In genomic region chr8:118389456-118389855, GRCm38 (mm10) we compare ENCODE assay signal across 26 mouse cellular contexts.
"Had no signal": no experiment of that assay in that cellular context is flagged by ENCODE, and none has a peak within 500 bp of the region (broad histone marks: within the 10 kb centered on the region; RNA-seq: fewer than 3 reads in every experiment).

No protein-coding gene starts in this region.

- H3K36me3 ChIP-seq: embryonic facial prominence, embryonic 10.5 days; embryonic facial prominence, embryonic 12.5 days; embryonic facial prominence, embryonic 13.5 days; embryonic facial prominence, embryonic 15.5 days; forebrain, embryonic 10.5 days; forebrain, embryonic 12.5 days; forebrain, embryonic 15.5 days had no signal

- DNase-seq: cerebellum, adult 9-11 months; cerebellum, postnatal 10 days; cerebellum, postnatal 14 days; cerebellum, postnatal 25 days; cerebellum, postnatal 36 days; embryo, embryonic 11 days; forebrain, postnatal 0 days; gastrocnemius, adult 2 months; gastrocnemius, postnatal 10 days; gastrocnemius, postnatal 14 days; gastrocnemius, postnatal 25 days; gastrocnemius, postnatal 36 days; heart, adult 11 months; heart, adult 18-20 months; heart, adult 2 months had no signal

- H3K27me3 ChIP-seq: embryonic facial prominence, embryonic 12.5 days; embryonic facial prominence, embryonic 13.5 days; embryonic facial prominence, embryonic 15.5 days; forebrain, embryonic 12.5 days; forebrain, embryonic 13.5 days; forebrain, embryonic 15.5 days had no signal

- H3K4me2 ChIP-seq: embryonic facial prominence, embryonic 12.5 days; embryonic facial prominence, embryonic 13.5 days; embryonic facial prominence, embryonic 15.5 days; forebrain, embryonic 12.5 days; forebrain, embryonic 13.5 days; forebrain, embryonic 15.5 days had no signal

- H3K4me3 ChIP-seq: embryonic facial prominence, embryonic 10.5 days; embryonic facial prominence, embryonic 12.5 days; embryonic facial prominence, embryonic 13.5 days; embryonic facial prominence, embryonic 15.5 days; erythroblast, embryonic 14.5 days; forebrain, embryonic 10.5 days; forebrain, embryonic 12.5 days; forebrain, embryonic 13.5 days; forebrain, embryonic 15.5 days; gastrocnemius, adult 2 months; heart, adult 2 months had no signal

- ATAC-seq: forebrain, embryonic 13.5 days; forebrain, embryonic 14.5 days; forebrain, embryonic 15.5 days; forebrain, embryonic 16.5 days; forebrain, postnatal 0 days had no signal
